Comparison of ENCODE assay signal across 20 mouse cellular contexts in genomic region chr2:13223451-13223850, GRCm38 (mm10).
"Had no signal": no experiment of that assay in that cellular context is flagged by ENCODE, and none has a peak within 500 bp of the region (broad histone marks: within the 10 kb centered on the region; RNA-seq: fewer than 3 reads in every experiment).

No protein-coding gene starts in this region.

- H3K4me1 ChIP-seq: intestine, embryonic 15.5 days; limb, embryonic 10.5 days had no signal

- H3K27me3 ChIP-seq: heart, embryonic 12.5 days; intestine, embryonic 15.5 days had no signal

- H3K27ac ChIP-seq: heart, embryonic 10.5 days; hindbrain, embryonic 14.5 days; intestine, embryonic 15.5 days; layer of hippocampus, adult 2 months; left cerebral cortex, adult 2 months; limb, embryonic 10.5 days; limb, embryonic 12.5 days had no signal

- DNase-seq: forebrain, postnatal 0 days; gastrocnemius, postnatal 14 days; gastrocnemius, postnatal 36 days; heart, adult 18-20 months; heart, postnatal 10 days; heart, postnatal 36 days; kidney, adult 18-20 months; kidney, adult 8-10 months; kidney, postnatal 10 days; kidney, postnatal 25 days; kidney, postnatal 4 days; liver had no signal

- H3K36me3 ChIP-seq: heart, embryonic 10.5 days; intestine, embryonic 15.5 days; limb, embryonic 10.5 days; limb, embryonic 12.5 days had no signal

- H3K4me3 ChIP-seq: heart, embryonic 10.5 days; heart, embryonic 12.5 days; intestine, embryonic 15.5 days; layer of hippocampus, adult 2 months; left cerebral cortex, adult 2 months; limb, embryonic 10.5 days; limb, embryonic 12.5 days had no signal
